Mouse (Mus musculus): ENCODE measurements around the gene Cyp2b10. TPM values are rescaled to one million over a fixed set of nuclear protein-coding genes. Genes with fewer than 3 reads are reported as not detected.
"Not testable (repeated sequence)": the region's sequence is repeated elsewhere in the genome, so short reads cannot be mapped to it uniquely, and the experiment has no call there.

Gene Cyp2b10
- polyA plus RNA-seq, 1 experiment = not detected

DNA sequence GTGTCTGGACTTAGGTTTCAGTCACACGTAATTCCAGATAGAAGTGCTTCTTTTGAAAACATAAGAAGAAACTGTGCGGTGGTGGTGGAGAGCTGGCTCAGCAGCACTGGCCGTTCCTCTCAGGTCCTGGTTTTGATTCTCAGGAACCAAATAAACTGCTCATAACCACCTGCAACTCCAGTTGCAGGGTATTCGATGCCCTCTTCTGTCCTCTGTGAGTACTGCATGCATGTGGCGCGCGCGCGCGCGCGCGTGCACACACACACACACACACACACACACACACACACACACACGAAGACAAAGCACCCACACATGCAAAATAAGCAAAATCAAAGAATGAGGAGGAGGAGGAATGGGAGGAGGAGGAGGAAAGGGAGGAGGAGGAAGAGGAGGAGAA, 5.7 kb downstream of the Cyp2b10 start:
- Histone ChIP-seq H3K9ac (ENCODE audit: low read depth, poor library complexity, severe bottlenecking) (0 out of 2 replicates have a peak overlapping the region, but pooled peaks have one; percentile 38), H3K4me1 (ENCODE audit: control insufficient read depth, insufficient read depth, low read length) (no peaks in the 10 kb centered on the region), H3K36me3 (ENCODE audit: control insufficient read depth, insufficient read depth, low read length, poor library complexity, severe bottlenecking) (no peaks in the 10 kb centered on the region), H3K9me3 (replicated peaks; ENCODE audit: control insufficient read depth, insufficient read depth, low read length, poor library complexity, severe bottlenecking) (no peaks in the 10 kb centered on the region), H3K4me3 (ENCODE audit: low read depth, low read length) (no peak overlapping the region), H3K27ac (ENCODE audit: insufficient read depth, low read length) (no peak overlapping the region), H3K27me3 (ENCODE audit: control insufficient read depth, insufficient read depth, low read length, poor library complexity, severe bottlenecking) (no peaks in the 10 kb centered on the region)
- TF ChIP-seq CTCF (IDR thresholded peaks at IDR 0.05; ENCODE audit: low read depth, low read length) = peak; percentile 48
- no peak for TF ChIP-seq EP300 (IDR thresholded peaks at IDR 0.05; ENCODE audit: insufficient read depth, low read depth, low read length)

DNA sequence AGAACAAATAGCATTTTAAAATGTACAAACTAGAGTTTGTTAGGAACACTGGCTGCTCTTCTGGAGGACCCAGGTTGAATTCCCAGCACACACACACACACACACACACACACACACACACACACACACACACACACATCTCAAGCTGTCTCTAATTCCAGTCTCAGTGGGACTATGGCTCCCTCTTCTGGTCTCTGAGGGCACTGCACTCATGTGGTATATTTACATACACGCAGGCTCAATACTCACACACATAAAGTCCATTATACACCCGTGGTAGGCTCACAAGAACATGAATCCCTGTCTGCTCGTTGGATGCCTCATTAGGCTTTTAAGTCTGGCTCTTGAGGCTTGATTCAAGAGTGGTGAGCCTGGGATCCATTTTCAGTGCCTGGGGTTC, 6.6 kb downstream of the Cyp2b10 start:
- H3K4me1 ChIP-seq (ENCODE audit: control insufficient read depth, insufficient read depth, low read length) = no peaks in the 10 kb centered on the region
- H3K27me3 ChIP-seq (ENCODE audit: control insufficient read depth, insufficient read depth, low read length, poor library complexity, severe bottlenecking) = no peaks in the 10 kb centered on the region
- H3K36me3 ChIP-seq (ENCODE audit: control insufficient read depth, insufficient read depth, low read length, poor library complexity, severe bottlenecking) = no peaks in the 10 kb centered on the region
- H3K27ac ChIP-seq (ENCODE audit: insufficient read depth, low read length) = no peak overlapping the region
- H3K9me3 ChIP-seq (replicated peaks; ENCODE audit: control insufficient read depth, insufficient read depth, low read length, poor library complexity, severe bottlenecking) = no peaks in the 10 kb centered on the region
- TF ChIP-seq POLR2A (IDR thresholded peaks at IDR 0.05; ENCODE audit: insufficient read depth, low read length) (no peak), CTCF (IDR thresholded peaks at IDR 0.05; ENCODE audit: low read depth, low read length) (peak; percentile 49)
- H3K4me3 ChIP-seq (ENCODE audit: low read depth, low read length) = no peak overlapping the region
- no peak overlapping the region for H3K9ac ChIP-seq (ENCODE audit: low read depth, poor library complexity, severe bottlenecking)

DNA sequence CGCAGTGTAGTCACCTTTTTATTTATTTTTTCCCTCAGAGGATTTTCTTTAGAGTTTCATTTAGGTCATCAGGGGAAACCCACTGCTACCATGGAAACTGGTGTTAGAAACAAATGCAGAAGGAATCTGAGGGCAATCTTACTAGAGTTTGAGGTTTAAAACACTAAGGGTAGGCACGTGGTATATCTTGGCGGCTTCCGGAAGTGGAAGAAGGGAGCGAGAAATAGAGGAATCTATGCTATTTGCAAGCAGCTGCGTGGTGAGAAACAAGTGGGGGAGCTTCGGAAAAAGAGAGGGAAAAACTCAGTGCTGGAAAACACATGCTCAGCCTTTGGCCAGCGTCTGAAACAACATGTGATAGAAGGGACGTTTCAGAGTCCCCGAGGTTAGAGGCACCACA, 7.1 kb downstream of the Cyp2b10 start:
- Histone ChIP-seq H3K36me3 (ENCODE audit: control insufficient read depth, insufficient read depth, low read length, poor library complexity, severe bottlenecking) (no peaks in the 10 kb centered on the region), H3K9me3 (replicated peaks; ENCODE audit: control insufficient read depth, insufficient read depth, low read length, poor library complexity, severe bottlenecking) (no peaks in the 10 kb centered on the region), H3K27ac (ENCODE audit: insufficient read depth, low read length) (no peak overlapping the region), H3K4me1 (ENCODE audit: control insufficient read depth, insufficient read depth, low read length) (no peaks in the 10 kb centered on the region), H3K4me3 (ENCODE audit: low read depth, low read length) (no peak overlapping the region), H3K9ac (ENCODE audit: low read depth, poor library complexity, severe bottlenecking) (no peak overlapping the region), H3K27me3 (ENCODE audit: control insufficient read depth, insufficient read depth, low read length, poor library complexity, severe bottlenecking) (no peaks in the 10 kb centered on the region)
- TF ChIP-seq EP300 (IDR thresholded peaks at IDR 0.05; ENCODE audit: insufficient read depth, low read depth, low read length) (no peak), CTCF (IDR thresholded peaks at IDR 0.05; ENCODE audit: low read depth, low read length) (no peak), POLR2A (IDR thresholded peaks at IDR 0.05; ENCODE audit: insufficient read depth, low read length) (no peak)

DNA sequence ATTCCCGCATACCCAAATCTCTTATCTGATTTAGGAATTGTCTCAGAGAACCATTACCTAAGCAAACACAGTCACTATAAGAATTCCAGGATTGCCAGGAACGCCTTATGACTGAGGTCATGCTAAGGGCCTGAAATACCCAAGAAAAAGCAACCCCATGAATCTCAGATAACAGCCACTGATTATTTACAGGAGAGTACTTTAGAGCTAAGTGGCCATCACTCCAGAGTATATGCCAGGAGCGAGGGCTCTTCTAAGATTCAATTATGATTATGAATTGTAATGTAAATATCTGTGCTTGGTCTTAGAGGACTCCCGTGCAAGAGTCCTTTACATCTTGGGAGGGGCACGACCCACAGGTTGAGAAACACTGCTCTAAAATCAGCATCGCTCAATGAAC, 10.0 kb downstream of the Cyp2b10 start:
- Histone ChIP-seq H3K9me3 (replicated peaks; ENCODE audit: control insufficient read depth, insufficient read depth, low read length, poor library complexity, severe bottlenecking) (no peaks in the 10 kb centered on the region; the same call in 1 of the 2 replicates), H3K4me1 (ENCODE audit: control insufficient read depth, insufficient read depth, low read length) (no peaks in the 10 kb centered on the region), H3K9ac (ENCODE audit: low read depth, poor library complexity, severe bottlenecking) (no peak overlapping the region), H3K27me3 (ENCODE audit: control insufficient read depth, insufficient read depth, low read length, poor library complexity, severe bottlenecking) (no peaks in the 10 kb centered on the region), H3K4me3 (ENCODE audit: low read depth, low read length) (no peak overlapping the region), H3K36me3 (ENCODE audit: control insufficient read depth, insufficient read depth, low read length, poor library complexity, severe bottlenecking) (no peaks in the 10 kb centered on the region), H3K27ac (ENCODE audit: insufficient read depth, low read length) (no peak overlapping the region)
- TF ChIP-seq POLR2A (IDR thresholded peaks at IDR 0.05; ENCODE audit: insufficient read depth, low read length) (no peak), CTCF (IDR thresholded peaks at IDR 0.05; ENCODE audit: low read depth, low read length) (no peak), EP300 (IDR thresholded peaks at IDR 0.05; ENCODE audit: insufficient read depth, low read depth, low read length) (no peak)

DNA sequence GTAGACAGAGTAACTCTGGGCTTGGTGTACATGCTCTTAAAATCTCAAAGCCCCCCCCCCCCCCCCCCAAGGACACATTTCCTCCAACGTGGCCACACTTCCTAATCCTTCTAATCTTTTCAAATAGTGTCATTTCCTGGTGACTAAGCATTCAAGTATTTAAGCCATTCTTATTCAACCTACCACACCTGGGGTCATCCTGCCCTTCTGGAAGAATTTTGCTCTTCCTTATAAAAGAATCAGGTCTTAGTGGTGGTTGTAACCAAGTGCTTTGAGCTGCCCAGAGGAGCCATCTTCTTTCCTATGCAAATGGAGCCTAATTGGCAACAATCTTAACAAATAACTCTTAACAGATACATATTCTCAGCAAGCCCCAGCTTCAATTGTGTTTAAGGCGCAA, 12.6 kb downstream of the Cyp2b10 start:
- Histone ChIP-seq H3K27me3 (ENCODE audit: control insufficient read depth, insufficient read depth, low read length, poor library complexity, severe bottlenecking) (no peaks in the 10 kb centered on the region; the same call in 1 of the 2 replicates), H3K4me1 (ENCODE audit: control insufficient read depth, insufficient read depth, low read length) (no peaks in the 10 kb centered on the region), H3K4me3 (ENCODE audit: low read depth, low read length) (no peak overlapping the region), H3K36me3 (ENCODE audit: control insufficient read depth, insufficient read depth, low read length, poor library complexity, severe bottlenecking) (no peaks in the 10 kb centered on the region), H3K27ac (ENCODE audit: insufficient read depth, low read length) (no peak overlapping the region), H3K9ac (ENCODE audit: low read depth, poor library complexity, severe bottlenecking) (no peak overlapping the region), H3K9me3 (replicated peaks; ENCODE audit: control insufficient read depth, insufficient read depth, low read length, poor library complexity, severe bottlenecking) (no peaks in the 10 kb centered on the region; the same call in 1 of the 2 replicates)
- TF ChIP-seq POLR2A (IDR thresholded peaks at IDR 0.05; ENCODE audit: insufficient read depth, low read length) (no peak), EP300 (IDR thresholded peaks at IDR 0.05; ENCODE audit: insufficient read depth, low read depth, low read length) (no peak), CTCF (IDR thresholded peaks at IDR 0.05; ENCODE audit: low read depth, low read length) (no peak)

DNA sequence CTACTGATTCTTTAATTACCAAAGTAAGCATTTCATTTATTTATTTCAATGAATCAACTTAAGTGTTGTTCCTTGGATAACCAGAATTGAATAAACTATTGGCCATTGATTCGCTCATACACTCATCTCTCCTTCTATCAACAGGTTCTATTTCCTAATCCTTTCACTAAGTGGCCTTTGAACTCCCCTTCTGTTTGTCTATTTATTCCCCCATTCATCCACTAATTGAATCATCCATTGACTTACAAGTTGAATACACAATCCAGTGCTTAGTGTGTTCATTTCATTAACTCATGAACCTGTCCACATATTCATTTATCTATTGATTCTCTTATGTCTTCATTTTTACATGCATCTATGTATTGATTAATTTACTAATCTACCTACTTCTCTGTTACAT, 18.7 kb downstream of the Cyp2b10 start:
- Histone ChIP-seq H3K9ac (ENCODE audit: low read depth, poor library complexity, severe bottlenecking) (no peak overlapping the region), H3K4me1 (ENCODE audit: control insufficient read depth, insufficient read depth, low read length) (no peaks in the 10 kb centered on the region), H3K4me3 (ENCODE audit: low read depth, low read length) (no peak overlapping the region), H3K27ac (ENCODE audit: insufficient read depth, low read length) (no peak overlapping the region), H3K9me3 (replicated peaks; ENCODE audit: control insufficient read depth, insufficient read depth, low read length, poor library complexity, severe bottlenecking) (no peaks in the 10 kb centered on the region), H3K36me3 (ENCODE audit: control insufficient read depth, insufficient read depth, low read length, poor library complexity, severe bottlenecking) (no peaks in the 10 kb centered on the region), H3K27me3 (ENCODE audit: control insufficient read depth, insufficient read depth, low read length, poor library complexity, severe bottlenecking) (no peaks in the 10 kb centered on the region; the same call in 1 of the 2 replicates)
- no peak for TF ChIP-seq POLR2A (IDR thresholded peaks at IDR 0.05; ENCODE audit: insufficient read depth, low read length)
- no peak for TF ChIP-seq CTCF (IDR thresholded peaks at IDR 0.05; ENCODE audit: low read depth, low read length)
- no peak for TF ChIP-seq EP300 (IDR thresholded peaks at IDR 0.05; ENCODE audit: insufficient read depth, low read depth, low read length)

DNA sequence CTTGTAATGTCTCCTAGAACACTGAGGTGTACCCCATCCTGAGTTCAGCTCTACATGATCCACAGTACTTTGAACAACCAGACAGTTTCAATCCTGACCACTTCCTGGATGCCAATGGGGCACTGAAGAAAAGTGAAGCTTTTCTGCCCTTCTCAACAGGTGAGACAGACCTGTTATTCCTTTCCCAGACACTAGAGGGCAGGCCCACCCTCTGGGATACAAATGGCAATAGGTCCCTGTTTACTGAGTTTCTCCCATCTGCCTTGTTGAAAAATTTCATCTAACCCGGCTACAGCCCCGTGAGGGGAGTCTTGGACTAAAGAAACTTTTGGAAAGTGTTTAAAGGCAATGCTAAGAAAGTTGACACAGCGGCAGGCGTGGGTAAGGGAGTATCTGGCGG, 19.9 kb downstream of the Cyp2b10 start:
- not testable (repeated sequence) for H3K9ac ChIP-seq (ENCODE audit: low read depth, poor library complexity, severe bottlenecking); H3K9me3 ChIP-seq (replicated peaks; ENCODE audit: control insufficient read depth, insufficient read depth, low read length, poor library complexity, severe bottlenecking); H3K4me3 ChIP-seq (ENCODE audit: low read depth, low read length); H3K36me3 ChIP-seq (ENCODE audit: control insufficient read depth, insufficient read depth, low read length, poor library complexity, severe bottlenecking); H3K4me1 ChIP-seq (ENCODE audit: control insufficient read depth, insufficient read depth, low read length); H3K27me3 ChIP-seq (ENCODE audit: control insufficient read depth, insufficient read depth, low read length, poor library complexity, severe bottlenecking); H3K27ac ChIP-seq (ENCODE audit: insufficient read depth, low read length)
